Mouse (Mus musculus) stomach, embryonic 16.5 days (tissue): ENCODE results near the gene Vmn2r112. TPM values are rescaled to one million over a fixed set of nuclear protein-coding genes. Genes with fewer than 3 reads are reported as not detected.
"Not testable (repeated sequence)": the region's sequence is repeated elsewhere in the genome, so short reads cannot be mapped to it uniquely, and the experiment has no call there.

Experiments
- ATAC-seq: fragments of 200-750 bp; cut with Nextera tagmentation; 2 replicates; pipeline ENCODE4 v1.8.0; 2017; ENCODE audit warnings: moderate number of reproducible peaks, moderate TSS enrichment; ENCODE audit not compliant: insufficient read depth, low FRiP score
- H3K27ac ChIP-seq: fragments of 300-500 bp; sonication (generic); 2 replicates; pipeline ENCODE4 v1.5.1; 2014; ENCODE audit warnings: low read length
- H3K27me3 ChIP-seq: fragments of 300-500 bp; sonication (generic); 2 replicates; pipeline ENCODE4 v1.6.1; 2014; ENCODE audit warnings: low read length, control low read depth, mixed read lengths; ENCODE audit not compliant: control insufficient read depth, insufficient read depth
- H3K36me3 ChIP-seq: fragments of 300-500 bp; sonication (generic); 2 replicates; pipeline ENCODE4 v1.6.1; 2014; ENCODE audit warnings: low read length; ENCODE audit not compliant: control insufficient read depth, insufficient read depth
- H3K4me1 ChIP-seq: fragments of 300-500 bp; sonication (generic); 2 replicates; pipeline ENCODE4 v1.6.1; 2014; ENCODE audit warnings: low read length, control low read depth, mixed read lengths; ENCODE audit not compliant: control insufficient read depth, insufficient read depth
- H3K4me2 ChIP-seq: fragments of 300-500 bp; sonication (generic); 2 replicates; pipeline ENCODE4 v1.6.1; 2014; ENCODE audit warnings: low read depth, low read length, mixed read lengths
- H3K4me3 ChIP-seq: fragments of 300-500 bp; sonication (generic); replicated peaks from 2 replicates; pipeline ENCODE4 v1.5.1; 2014; ENCODE audit warnings: mild to moderate bottlenecking, low read length
- H3K9ac ChIP-seq: fragments of 300-500 bp; sonication (generic); 2 replicates; pipeline ENCODE4 v1.6.1; 2014; ENCODE audit warnings: low read length
- H3K9me3 ChIP-seq: fragments of 300-500 bp; sonication (generic); replicated peaks from 2 replicates; pipeline ENCODE4 v1.6.1; 2016; ENCODE audit warnings: low read length, control low read depth; ENCODE audit not compliant: control insufficient read depth
- WGBS: fragments of 180-500 bp; shearing (Covaris S2); extraction: QIAGEN DNeasy Blood & Tissue Kit; methylation state at CpG from one replicate; pipeline ENCODE4 v1.1.7; 2014; 5-methylcytosine and 5-hydroxymethylcytosine counted together
- polyA plus RNA-seq: library from polyadenylated mRNA; unstranded; fragments of >200 nt; fragmentation: Nextera tagmentation; extraction: Ambion mirVana; gene quantifications from 2 replicates; pipeline ENCODE4 v1.2.1, GENCODE M21; 2015

Vmn2r112 gene
- polyA plus RNA-seq = not detected in 2 replicates

DNA sequence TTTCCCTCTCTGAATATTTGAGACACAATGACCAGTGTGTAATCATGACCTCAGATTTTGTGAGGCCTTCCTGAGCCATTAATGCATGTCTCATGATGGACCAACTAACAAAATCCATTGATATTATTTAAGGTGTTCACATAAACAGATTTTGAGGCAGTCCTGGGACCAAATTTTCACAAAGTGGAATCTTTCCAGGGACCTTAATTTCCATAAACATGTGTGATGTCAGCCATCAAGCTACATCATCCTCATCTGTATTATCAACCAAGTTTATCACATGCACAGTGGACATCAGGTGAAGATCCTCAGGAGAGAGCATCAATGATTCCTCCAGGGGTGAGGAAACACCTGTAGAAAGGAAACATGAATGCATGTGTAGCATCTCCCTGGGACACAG, at the start of gene Vmn2r112:
Gene Vmn2r112, plus strand, starts transcription at position 301 of the 400 bp plus-strand sequence.
- not testable (repeated sequence) for H3K9ac ChIP-seq, H3K4me1 ChIP-seq, ATAC-seq, H3K4me3 ChIP-seq, H3K27ac ChIP-seq, H3K4me2 ChIP-seq, H3K9me3 ChIP-seq, H3K27me3 ChIP-seq, H3K36me3 ChIP-seq

DNA sequence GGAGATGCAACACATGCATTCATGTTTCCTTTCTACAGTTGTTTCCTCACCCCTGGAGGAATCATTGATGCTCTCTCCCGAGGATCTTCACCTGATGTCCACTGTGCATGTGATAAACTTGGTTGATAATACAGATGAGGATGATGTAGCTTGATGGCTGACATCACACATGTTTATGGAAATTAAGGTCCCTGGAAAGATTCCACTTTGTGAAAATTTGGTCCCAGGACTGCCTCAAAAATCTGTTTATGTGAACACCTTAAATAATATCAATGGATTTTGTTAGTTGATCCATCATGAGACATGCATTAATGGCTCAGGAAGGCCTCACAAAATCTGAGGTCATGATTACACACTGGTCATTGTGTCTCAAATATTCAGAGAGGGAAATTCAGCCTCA, 27.4 kb upstream of the Vmn2r112 start, which contains the start of gene Vmn2r111:
Gene Vmn2r111, minus strand, starts transcription at position 101 of the 400 bp plus-strand sequence.
- not testable (repeated sequence) for H3K4me1 ChIP-seq, H3K36me3 ChIP-seq, H3K9ac ChIP-seq, ATAC-seq, H3K27me3 ChIP-seq, H3K27ac ChIP-seq, H3K4me2 ChIP-seq, H3K9me3 ChIP-seq, H3K4me3 ChIP-seq
- 42% methylated on average over 1 of the region's 1 CpGs for WGBS

DNA sequence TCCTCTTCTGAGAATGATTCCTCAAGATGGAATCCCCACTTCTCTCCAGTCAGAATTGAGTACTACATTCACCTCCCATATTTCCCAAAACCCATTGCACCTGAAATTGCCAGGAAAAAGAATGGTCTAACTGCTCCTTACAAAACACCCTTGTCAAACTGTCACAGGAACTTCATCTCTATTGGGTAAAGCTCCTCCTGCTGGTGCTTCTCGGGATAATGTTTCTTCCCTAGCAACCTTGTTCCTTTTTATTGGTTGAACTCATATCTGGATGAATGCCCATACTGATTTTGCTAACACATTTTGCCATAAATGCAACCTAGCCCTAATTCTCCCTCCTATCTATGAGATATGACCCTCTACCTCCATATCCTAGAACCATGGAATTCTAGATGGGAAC, 29.9 kb downstream of the Vmn2r112 start:
- Histone ChIP-seq H3K4me3 (no peak overlapping the region), H3K9ac (no peak overlapping the region), H3K9me3 (no peaks in the 10 kb centered on the region; the same call in 1 of the 2 replicates), H3K36me3 (no peaks in the 10 kb centered on the region), H3K27me3 (no peaks in the 10 kb centered on the region), H3K27ac (no peak overlapping the region), H3K4me1 (no peaks in the 10 kb centered on the region), H3K4me2 (no peak overlapping the region)
- ATAC-seq = no peak
- WGBS = 73% methylated on average over 1 of the region's 1 CpGs

Other genes with a start within 250 kb of the Vmn2r112 start
- 11.8 and 13.9 TPM in 2 replicates for gene Zfp944, start 239.6 kb upstream of the Vmn2r112 start, polyA plus RNA-seq
- gene Zfp758, start 239.5 kb upstream of the Vmn2r112 start, polyA plus RNA-seq = 9.4 and 12.0 TPM in 2 replicates
- 15.9 and 16.4 TPM in 2 replicates for gene Zfp946, start 176.7 kb upstream of the Vmn2r112 start, polyA plus RNA-seq
- gene Vmn2r111, start 27.5 kb upstream of the Vmn2r112 start, polyA plus RNA-seq = not detected in 2 replicates